Mouse (Mus musculus) myocyte (in vitro differentiated cells): ENCODE measurements at regions not wholly inside any gene's neighbourhood (a gene's known extent, or its start where the extent isn't known, plus 50 kb on each side); places are given as distances from the start of the nearest gene placed in this dataset.

Experiments used
- CEBPB ChIP-seq: IDR thresholded peaks from 2 replicates; pipeline ENCODE4 v1.6.1; 2011; ENCODE audit warnings: mild to moderate bottlenecking, moderate library complexity; ENCODE audit not compliant: poor library complexity, insufficient read depth, severe bottlenecking
- REST ChIP-seq: IDR thresholded peaks from one replicate; pipeline ENCODE4 v1.6.1; 2011; ENCODE audit warnings: mild to moderate bottlenecking, control low read depth, moderate library complexity; ENCODE audit not compliant: insufficient read depth, insufficient read length
- USF1 ChIP-seq: IDR thresholded peaks from one replicate; pipeline ENCODE4 v1.6.1; 2011; ENCODE audit warnings: low read depth, mild to moderate bottlenecking, control low read depth, moderate library complexity

DNA sequence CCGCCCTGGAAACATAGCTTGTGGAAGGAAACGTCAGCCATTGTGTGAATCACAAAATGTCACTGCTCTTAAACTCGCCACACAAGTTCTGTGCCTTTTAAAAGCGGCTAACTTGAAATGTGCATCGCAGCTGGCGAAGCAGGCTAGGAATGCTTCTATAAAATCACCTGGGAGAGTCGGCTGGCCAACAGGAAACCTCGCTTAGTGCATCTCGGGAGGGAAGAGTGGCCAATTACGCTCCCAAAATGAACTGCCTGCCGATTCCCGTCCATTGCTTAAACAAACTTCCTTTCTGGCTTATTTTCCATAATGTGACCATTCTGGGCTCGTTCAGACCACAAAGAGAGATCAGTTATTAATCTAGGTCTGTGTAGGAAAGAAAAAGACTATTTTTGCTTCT, 119.7 kb upstream of the Plcz1 start:
- no peak for TF ChIP-seq USF1
- no peak for TF ChIP-seq CEBPB
- TF ChIP-seq REST, result no peak
